Mouse (Mus musculus) hindbrain, embryonic 10.5 days (tissue): Measurements from ENCODE around the gene Ak5. TPM values are rescaled to one million over a fixed set of nuclear protein-coding genes. Genes with fewer than 3 reads are reported as not detected.

ENCODE experiments used
- DNase-seq: peaks from one replicate; pipeline ENCODE4 v3.0.0-alpha.2; 2017; ENCODE audit warnings: low spot score
- H3K27ac ChIP-seq: fragments of 300-500 bp; sonication (generic); 2 replicates; pipeline ENCODE4 v1.5.1; 2016; ENCODE audit warnings: mild to moderate bottlenecking, moderate library complexity
- H3K27me3 ChIP-seq: fragments of 300-500 bp; sonication (generic); 2 replicates; pipeline ENCODE4 v1.6.1; 2016; ENCODE audit warnings: mild to moderate bottlenecking; ENCODE audit not compliant: poor library complexity, insufficient read depth, severe bottlenecking
- H3K36me3 ChIP-seq: fragments of 300-500 bp; sonication (generic); 2 replicates; pipeline ENCODE4 v1.6.1; 2016; ENCODE audit warnings: mild to moderate bottlenecking, moderate library complexity
- H3K4me1 ChIP-seq: fragments of 300-500 bp; sonication (generic); replicated peaks from 2 replicates; pipeline ENCODE4 v1.6.1; 2016; ENCODE audit warnings: mild to moderate bottlenecking
- H3K4me3 ChIP-seq: fragments of 300-500 bp; sonication (generic); 2 replicates; pipeline ENCODE4 v1.5.1; 2016; ENCODE audit warnings: mild to moderate bottlenecking, moderate library complexity
- H3K9me3 ChIP-seq: fragments of 300-500 bp; sonication (generic); 2 replicates; pipeline ENCODE4 v1.6.1; 2016; ENCODE audit warnings: mild to moderate bottlenecking, moderate library complexity
- WGBS: fragments of 180-500 bp; shearing (Covaris S2); methylation state at CpG from one replicate; pipeline ENCODE4 v1.1.7; 2016; 5-methylcytosine and 5-hydroxymethylcytosine counted together
- polyA plus RNA-seq: library from polyadenylated mRNA; unstranded; fragments of >200 nt; fragmentation: Nextera tagmentation; extraction: Ambion mirVana; gene quantifications from 2 replicates; pipeline ENCODE4 v1.2.1, GENCODE M21; 2016

The Ak5 gene
- polyA plus RNA-seq, 1 experiment from 2014 or later = 1.1 TPM

DNA sequence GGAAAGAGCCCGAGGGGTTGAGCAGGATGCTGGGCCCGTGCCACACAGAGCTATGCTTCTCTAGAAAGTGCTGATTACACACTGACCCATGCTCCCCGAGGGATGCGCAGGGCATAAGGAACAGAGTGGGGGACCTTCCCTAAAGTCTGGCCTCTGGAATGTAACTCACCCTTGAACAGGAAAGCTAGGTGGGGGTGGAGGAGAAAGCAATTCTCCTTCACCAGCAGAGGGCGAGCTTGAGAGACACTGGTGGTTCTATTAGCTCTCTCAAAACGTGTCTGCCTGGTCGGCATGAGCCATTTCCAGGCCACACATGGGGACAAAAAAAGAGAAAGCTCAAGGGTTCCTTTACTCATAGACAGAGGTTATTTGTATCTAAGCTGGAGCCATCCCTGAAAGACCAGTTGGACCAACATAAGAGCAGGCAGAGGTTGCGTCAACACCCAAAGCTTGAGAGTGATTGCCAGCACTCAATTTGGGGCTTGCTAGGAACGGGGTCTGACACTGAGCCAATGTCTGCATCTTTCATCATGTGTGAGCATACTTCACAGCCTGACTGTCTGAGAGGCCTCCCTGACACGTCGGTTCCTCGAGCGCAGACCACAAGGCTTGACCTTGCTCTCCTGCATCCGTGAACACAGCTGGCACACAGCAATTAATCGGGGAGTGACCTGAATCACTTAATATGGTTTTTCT lies 193.4 kb downstream of the Ak5 start:
- Histone ChIP-seq H3K9me3 (no peaks in the 10 kb centered on the region), H3K27me3 (no peaks in the 10 kb centered on the region), H3K4me1 (peaks cover 31% of the 10 kb centered on the region), H3K36me3 (no peaks in the 10 kb centered on the region), H3K4me3 (no peak overlapping the region), H3K27ac (no peak overlapping the region)
- WGBS = 63% methylated on average over 15 of the region's 15 CpGs
- peak; percentile 64 for DNase-seq

DNA sequence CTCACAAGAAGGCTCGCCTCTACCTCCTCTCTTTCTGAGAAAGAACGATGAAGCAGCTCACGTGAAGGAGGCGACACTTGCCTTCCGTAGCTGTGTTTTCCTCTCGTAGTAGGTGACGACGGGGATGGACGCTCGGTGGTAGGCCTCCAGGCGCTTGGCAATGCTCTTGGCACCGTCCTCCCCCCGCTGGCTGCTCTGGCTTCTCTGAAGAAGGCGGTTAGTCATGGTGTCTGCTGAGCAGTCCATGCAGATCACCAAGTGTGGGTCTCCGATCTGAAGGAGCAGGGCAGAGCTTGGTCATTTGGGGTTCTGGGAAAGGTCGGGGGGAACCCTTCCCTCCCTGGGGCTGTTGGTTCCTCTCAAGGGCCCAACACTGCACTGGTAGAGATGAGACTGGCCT lies 195.5 kb downstream of the Ak5 start:
- whole genome bisulfite sequencing = 85% methylated on average over 16 of the region's 16 CpGs
- no peak overlapping the region for H3K27ac ChIP-seq
- no peaks in the 10 kb centered on the region for H3K27me3 ChIP-seq
- H3K36me3 ChIP-seq = no peaks in the 10 kb centered on the region
- H3K9me3 ChIP-seq = no peaks in the 10 kb centered on the region
- H3K4me3 ChIP-seq = no peak overlapping the region
- no peak for DNase-seq
- H3K4me1 ChIP-seq = peaks cover 15% of the 10 kb centered on the region

GRCm38 (mm10) chr3:152470347-152470746 lies 197.8 kb downstream of the Ak5 start:
- Histone ChIP-seq H3K9me3 (no peaks in the 10 kb centered on the region), H3K36me3 (no peaks in the 10 kb centered on the region), H3K4me3 (no peak overlapping the region), H3K27ac (no peak overlapping the region), H3K27me3 (no peaks in the 10 kb centered on the region), H3K4me1 (peaks cover 6% of the 10 kb centered on the region; the same call in 1 of the 2 replicates)
- DNase-seq = no peak
- WGBS = 88% methylated on average over 10 of the region's 10 CpGs

DNA sequence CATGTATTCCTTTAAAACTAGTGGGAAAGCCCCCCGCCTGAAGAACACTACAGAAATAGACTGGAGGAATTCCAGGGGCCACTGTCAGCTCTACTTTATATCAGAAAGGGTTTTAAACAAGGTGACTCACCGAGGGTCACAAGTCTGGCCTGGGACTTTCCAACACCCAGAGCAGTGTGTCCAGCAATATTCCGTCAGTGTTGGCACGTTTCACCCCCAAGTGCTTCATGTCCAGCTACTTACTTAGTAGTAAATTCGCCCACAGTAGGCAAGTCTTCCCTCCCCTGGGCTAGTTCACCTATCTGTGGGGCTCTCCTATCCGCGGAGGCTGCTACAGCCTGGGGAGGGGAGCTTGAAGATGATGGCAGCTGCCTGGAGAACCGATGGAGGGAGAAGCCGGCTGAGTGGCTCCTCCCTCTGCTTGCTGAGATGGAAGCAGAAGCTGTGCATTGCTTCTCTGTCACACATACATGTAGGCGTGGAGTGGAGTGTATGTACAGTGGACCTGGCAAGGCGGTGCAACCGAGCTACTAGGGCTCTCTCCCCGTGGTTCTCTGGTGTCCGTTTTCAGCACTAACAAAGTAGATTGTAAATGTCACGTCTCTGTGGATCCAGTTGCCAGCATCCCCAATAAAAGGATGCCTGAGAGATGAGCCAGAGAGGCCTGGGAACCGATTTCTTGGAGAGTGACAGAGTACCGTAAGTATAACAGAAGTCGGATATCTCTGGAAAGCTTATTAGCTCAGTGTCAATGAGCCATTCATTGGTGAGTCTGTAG lies 198.5 kb downstream of the Ak5 start:
- Histone ChIP-seq H3K4me3 (no peak overlapping the region), H3K36me3 (no peaks in the 10 kb centered on the region), H3K27ac (no peak overlapping the region), H3K9me3 (no peaks in the 10 kb centered on the region), H3K27me3 (no peaks in the 10 kb centered on the region), H3K4me1 (peaks cover 3% of the 10 kb centered on the region; the same call in 1 of the 2 replicates)
- 83% methylated on average over 18 of the region's 18 CpGs for whole genome bisulfite sequencing
- DNase-seq = no peak

DNA sequence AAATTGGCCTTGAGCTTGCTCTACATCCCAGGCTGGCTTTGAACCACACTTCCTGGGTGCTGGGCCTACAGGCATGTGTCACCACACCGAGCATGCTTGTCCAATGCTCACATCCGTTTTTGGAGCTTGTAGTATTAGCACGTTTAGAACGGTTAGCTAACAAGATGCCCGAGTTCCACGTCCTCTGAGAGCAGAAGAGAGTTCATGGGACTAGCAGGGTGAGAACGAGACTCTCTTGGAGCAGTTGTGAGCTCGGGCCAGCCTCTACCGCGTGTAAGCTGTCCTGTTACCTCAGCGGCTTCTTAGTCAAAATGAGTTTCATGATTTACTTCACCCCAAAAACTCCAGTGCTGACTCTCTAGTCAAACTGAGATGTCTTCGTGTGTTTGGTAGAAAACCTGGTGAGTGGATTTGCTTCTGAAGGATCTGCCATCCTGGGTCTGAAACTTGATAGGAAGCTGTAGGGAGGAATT lies 199.6 kb downstream of the Ak5 start:
- WGBS = 90% methylated on average over 12 of the region's 12 CpGs
- no peak overlapping the region for H3K4me3 ChIP-seq
- no peaks in the 10 kb centered on the region for H3K9me3 ChIP-seq
- peaks cover 1% of the 10 kb centered on the region; the same call in 1 of the 2 replicates for H3K36me3 ChIP-seq
- no peak overlapping the region for H3K27ac ChIP-seq
- no peaks in the 10 kb centered on the region for H3K27me3 ChIP-seq
- 0 out of 2 replicates have a peak, but pooled peaks cover 2% of the 10 kb centered on the region for H3K4me1 ChIP-seq
- DNase-seq = no peak

GRCm38 (mm10) chr3:152468032-152468431 lies 200.1 kb downstream of the Ak5 start:
- H3K9me3 ChIP-seq = no peaks in the 10 kb centered on the region
- DNase-seq = no peak
- H3K36me3 ChIP-seq = peaks cover 6% of the 10 kb centered on the region; the same call in 1 of the 2 replicates
- H3K4me1 ChIP-seq = 0 out of 2 replicates have a peak, but pooled peaks cover 2% of the 10 kb centered on the region
- 88% methylated on average over 8 of the region's 8 CpGs for WGBS
- H3K4me3 ChIP-seq = no peak overlapping the region
- H3K27ac ChIP-seq = no peak overlapping the region
- H3K27me3 ChIP-seq = no peaks in the 10 kb centered on the region

DNA sequence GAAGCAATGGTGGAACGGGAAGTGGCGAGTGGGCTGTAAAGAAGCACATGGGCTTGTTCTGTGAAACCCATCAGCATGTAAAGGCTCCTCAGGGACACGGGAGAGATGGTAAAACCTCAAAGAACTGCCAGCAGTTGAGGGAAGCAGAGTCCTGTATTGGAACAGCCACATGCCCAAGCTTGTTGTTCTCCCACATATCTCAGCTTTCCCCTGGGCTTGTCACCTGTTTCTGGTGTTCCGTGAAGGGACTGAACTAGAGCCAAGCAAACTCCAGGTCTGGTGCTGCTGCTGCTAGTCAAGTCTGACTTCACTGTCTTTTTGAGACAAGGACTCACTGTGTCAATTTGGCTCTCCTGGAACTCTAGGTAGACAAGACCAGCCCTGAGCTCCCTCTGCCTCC lies 200.8 kb downstream of the Ak5 start:
- H3K27me3 ChIP-seq = no peaks in the 10 kb centered on the region
- DNase-seq = no peak
- 0 out of 2 replicates have a peak, but pooled peaks cover 2% of the 10 kb centered on the region for H3K4me1 ChIP-seq
- no peaks in the 10 kb centered on the region for H3K9me3 ChIP-seq
- H3K4me3 ChIP-seq = no peak overlapping the region
- peaks cover 8% of the 10 kb centered on the region for H3K36me3 ChIP-seq
- 89% methylated on average over 4 of the region's 4 CpGs for WGBS
- no peak overlapping the region for H3K27ac ChIP-seq

- Histone ChIP-seq H3K4me1 (0 out of 2 replicates have a peak, but pooled peaks cover 2% of the 10 kb centered on the region), H3K36me3 (peaks cover 13% of the 10 kb centered on the region), H3K4me3 (no peak overlapping the region), H3K27ac (no peak overlapping the region), H3K27me3 (no peaks in the 10 kb centered on the region), H3K9me3 (no peaks in the 10 kb centered on the region)
- WGBS = 92% methylated on average over 9 of the region's 9 CpGs
- no peak for DNase-seq
Measured at GRCm38 (mm10) chr3:152466849-152467248, 201.3 kb downstream of the Ak5 start.

GRCm38 (mm10) chr3:152465338-152465737 lies 202.8 kb downstream of the Ak5 start:
- WGBS = 90% methylated on average over 6 of the region's 6 CpGs

GRCm38 (mm10) chr3:152464462-152464861 lies 203.7 kb downstream of the Ak5 start:
- DNase-seq = no peak
- 96% methylated on average over 3 of the region's 3 CpGs for WGBS
- H3K4me1 ChIP-seq = peaks cover 2% of the 10 kb centered on the region; the same call in 1 of the 2 replicates

More at GRCm38 (mm10) chr3:152465338-152465737, 202.8 kb downstream of the Ak5 start:
- H3K4me1 ChIP-seq = peaks cover 2% of the 10 kb centered on the region; the same call in 1 of the 2 replicates
- DNase-seq = no peak
- no peak overlapping the region for H3K4me3 ChIP-seq
- H3K27ac ChIP-seq = no peak overlapping the region
- peaks cover 27% of the 10 kb centered on the region for H3K36me3 ChIP-seq
- no peaks in the 10 kb centered on the region for H3K9me3 ChIP-seq
- H3K27me3 ChIP-seq = no peaks in the 10 kb centered on the region

GRCm38 (mm10) chr3:152462900-152463299 lies 205.3 kb downstream of the Ak5 start:
- WGBS = 95% methylated on average over 10 of the region's 10 CpGs
- Histone ChIP-seq H3K4me3 (no peak overlapping the region), H3K27ac (no peak overlapping the region), H3K4me1 (peaks cover 2% of the 10 kb centered on the region; the same call in 1 of the 2 replicates), H3K9me3 (no peaks in the 10 kb centered on the region), H3K36me3 (peaks cover 44% of the 10 kb centered on the region), H3K27me3 (no peaks in the 10 kb centered on the region)
- no peak for DNase-seq

More at GRCm38 (mm10) chr3:152464462-152464861, 203.7 kb downstream of the Ak5 start:
- Histone ChIP-seq H3K9me3 (no peaks in the 10 kb centered on the region), H3K27me3 (no peaks in the 10 kb centered on the region), H3K36me3 (peaks cover 33% of the 10 kb centered on the region), H3K4me3 (no peak overlapping the region), H3K27ac (no peak overlapping the region)

DNA sequence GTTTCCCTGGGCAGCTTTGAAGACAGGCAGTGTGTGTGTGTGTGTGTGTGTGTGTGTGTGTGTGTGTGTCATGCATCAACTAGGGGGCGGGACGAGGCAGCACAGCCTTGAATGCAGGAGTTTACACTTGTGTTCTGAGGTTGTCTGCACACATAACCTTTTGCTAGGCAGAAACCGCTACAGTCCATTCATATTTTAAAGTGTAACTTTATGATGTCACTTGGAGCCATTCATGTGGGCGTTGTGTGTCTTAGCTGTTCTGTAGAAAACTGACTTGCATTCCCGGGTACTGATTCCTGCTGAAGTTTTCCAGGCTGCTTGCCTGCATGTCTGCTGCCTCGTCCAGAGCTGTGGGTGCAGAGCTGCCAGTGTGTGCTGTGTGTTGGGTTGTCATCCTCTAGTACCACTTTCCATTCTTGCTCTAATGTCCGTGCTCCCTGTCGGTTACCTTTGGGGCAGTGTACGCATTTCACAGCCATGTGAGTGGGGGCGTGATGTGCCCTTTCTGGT lies 206.1 kb downstream of the Ak5 start:
- Histone ChIP-seq H3K27ac (no peak overlapping the region), H3K36me3 (peaks cover 53% of the 10 kb centered on the region), H3K9me3 (no peaks in the 10 kb centered on the region), H3K4me3 (no peak overlapping the region), H3K4me1 (peaks cover 2% of the 10 kb centered on the region; the same call in 1 of the 2 replicates), H3K27me3 (no peaks in the 10 kb centered on the region)
- WGBS = 92% methylated on average over 10 of the region's 10 CpGs
- no peak for DNase-seq
